Mouse (Mus musculus): ENCODE results near the gene Cfap54. TPM values are rescaled to one million over a fixed set of nuclear protein-coding genes. Genes with fewer than 3 reads are reported as not detected.

Cfap54 gene
- 1.2 and 3.3 TPM in 2 replicates for polyA plus RNA-seq (2014; fragmentation: Nextera tagmentation; extraction: Ambion mirVana)

GRCm38 (mm10) chr10:93081133-93081779 is at the start of gene Cfap54:
Cfap54 (minus strand) TSS chr10:93081618.
- Histone ChIP-seq H3K27ac (ENCODE audit: low read depth, low read length) (no peak within 1 kb of the TSS), H3K36me3 (ENCODE audit: control insufficient read depth, insufficient read depth, low read length) (no peaks in the 10 kb centered on the region), H3K4me2 (ENCODE audit: low read depth, low read length) (peak within 1 kb of the TSS; percentile 53), H3K4me3 (ENCODE audit: low read depth, low read length) (peak within 1 kb of the TSS; percentile 36), H3K27me3 (ENCODE audit: control insufficient read depth, insufficient read depth, low read length) (no peaks in the 10 kb centered on the region), H3K4me1 (ENCODE audit: control insufficient read depth, insufficient read depth, low read length) (peaks cover 9% of the 10 kb centered on the region; the same call in 1 of the 2 replicates), H3K9ac (replicated peaks; ENCODE audit: low read depth, low read length) (no peak within 1 kb of the TSS; the same call in 1 of the 2 replicates), H3K9me3 (ENCODE audit: control insufficient read depth, low read length) (no peaks in the 10 kb centered on the region)
- under 1% methylated on average over 34 of the region's 34 CpGs for WGBS
- ATAC-seq (ENCODE audit: low read depth) = peak; percentile 91

- H3K9ac ChIP-seq (replicated peaks; ENCODE audit: low read depth, low read length) = no peak overlapping the region
- no peak overlapping the region for H3K4me3 ChIP-seq (ENCODE audit: low read depth, low read length)
- no peaks in the 10 kb centered on the region for H3K4me1 ChIP-seq (ENCODE audit: control insufficient read depth, insufficient read depth, low read length)
- H3K4me2 ChIP-seq (ENCODE audit: low read depth, low read length) = no peak overlapping the region
- no peaks in the 10 kb centered on the region for H3K27me3 ChIP-seq (ENCODE audit: control insufficient read depth, insufficient read depth, low read length)
- 87% methylated on average over 10 of the region's 10 CpGs for WGBS
- no peaks in the 10 kb centered on the region for H3K9me3 ChIP-seq (ENCODE audit: control insufficient read depth, low read length)
- H3K27ac ChIP-seq (ENCODE audit: low read depth, low read length) = no peak overlapping the region
- no peaks in the 10 kb centered on the region for H3K36me3 ChIP-seq (ENCODE audit: control insufficient read depth, insufficient read depth, low read length)
- ATAC-seq (ENCODE audit: low read depth) = no peak
Observed at GRCm38 (mm10) chr10:93130456-93130940, 49.1 kb upstream of the Cfap54 start.

GRCm38 (mm10) chr10:93129904-93130455 is 48.6 kb upstream of the Cfap54 start:
- no peak for ATAC-seq (ENCODE audit: low read depth)
- Histone ChIP-seq H3K9ac (replicated peaks; ENCODE audit: low read depth, low read length) (no peak overlapping the region), H3K36me3 (ENCODE audit: control insufficient read depth, insufficient read depth, low read length) (no peaks in the 10 kb centered on the region), H3K9me3 (ENCODE audit: control insufficient read depth, low read length) (no peaks in the 10 kb centered on the region), H3K27ac (ENCODE audit: low read depth, low read length) (no peak overlapping the region), H3K27me3 (ENCODE audit: control insufficient read depth, insufficient read depth, low read length) (no peaks in the 10 kb centered on the region), H3K4me3 (ENCODE audit: low read depth, low read length) (no peak overlapping the region), H3K4me1 (ENCODE audit: control insufficient read depth, insufficient read depth, low read length) (no peaks in the 10 kb centered on the region), H3K4me2 (ENCODE audit: low read depth, low read length) (no peak overlapping the region)
- 73% methylated on average over 9 of the region's 9 CpGs for WGBS

GRCm38 (mm10) chr10:93129345-93129744 is 47.9 kb upstream of the Cfap54 start:
- no peak overlapping the region for H3K27ac ChIP-seq (ENCODE audit: low read depth, low read length)
- ATAC-seq (ENCODE audit: low read depth) = no peak
- 97% methylated on average over 1 of the region's 1 CpGs for WGBS
- no peaks in the 10 kb centered on the region for H3K4me1 ChIP-seq (ENCODE audit: control insufficient read depth, insufficient read depth, low read length)
- H3K27me3 ChIP-seq (ENCODE audit: control insufficient read depth, insufficient read depth, low read length) = no peaks in the 10 kb centered on the region
- no peak overlapping the region for H3K4me2 ChIP-seq (ENCODE audit: low read depth, low read length)
- H3K4me3 ChIP-seq (ENCODE audit: low read depth, low read length) = no peak overlapping the region
- no peaks in the 10 kb centered on the region for H3K36me3 ChIP-seq (ENCODE audit: control insufficient read depth, insufficient read depth, low read length)
- no peak overlapping the region for H3K9ac ChIP-seq (replicated peaks; ENCODE audit: low read depth, low read length)
- H3K9me3 ChIP-seq (ENCODE audit: control insufficient read depth, low read length) = no peaks in the 10 kb centered on the region

- WGBS = 83% methylated on average over 2 of the region's 2 CpGs
- no peak overlapping the region for H3K4me2 ChIP-seq (ENCODE audit: low read depth, low read length)
- no peak for ATAC-seq (ENCODE audit: low read depth)
Observed at GRCm38 (mm10) chr10:93128566-93128965, 47.1 kb upstream of the Cfap54 start.

GRCm38 (mm10) chr10:93126025-93126424 is 44.6 kb upstream of the Cfap54 start:
- WGBS = 81% methylated on average over 3 of the region's 3 CpGs
- ATAC-seq (ENCODE audit: low read depth) = no peak

More at GRCm38 (mm10) chr10:93128566-93128965, 47.1 kb upstream of the Cfap54 start:
- H3K9ac ChIP-seq (replicated peaks; ENCODE audit: low read depth, low read length) = no peak overlapping the region
- no peaks in the 10 kb centered on the region for H3K36me3 ChIP-seq (ENCODE audit: control insufficient read depth, insufficient read depth, low read length)
- no peaks in the 10 kb centered on the region for H3K4me1 ChIP-seq (ENCODE audit: control insufficient read depth, insufficient read depth, low read length)
- no peak overlapping the region for H3K4me3 ChIP-seq (ENCODE audit: low read depth, low read length)
- H3K9me3 ChIP-seq (ENCODE audit: control insufficient read depth, low read length) = no peaks in the 10 kb centered on the region
- no peak overlapping the region for H3K27ac ChIP-seq (ENCODE audit: low read depth, low read length)
- H3K27me3 ChIP-seq (ENCODE audit: control insufficient read depth, insufficient read depth, low read length) = no peaks in the 10 kb centered on the region

GRCm38 (mm10) chr10:93123957-93124613 is 42.7 kb upstream of the Cfap54 start:
- WGBS = 79% methylated on average over 12 of the region's 12 CpGs
- Histone ChIP-seq H3K4me2 (ENCODE audit: low read depth, low read length) (no peak overlapping the region), H3K36me3 (ENCODE audit: control insufficient read depth, insufficient read depth, low read length) (no peaks in the 10 kb centered on the region), H3K4me1 (ENCODE audit: control insufficient read depth, insufficient read depth, low read length) (no peaks in the 10 kb centered on the region), H3K9me3 (ENCODE audit: control insufficient read depth, low read length) (no peaks in the 10 kb centered on the region), H3K9ac (replicated peaks; ENCODE audit: low read depth, low read length) (no peak overlapping the region), H3K27me3 (ENCODE audit: control insufficient read depth, insufficient read depth, low read length) (no peaks in the 10 kb centered on the region), H3K27ac (ENCODE audit: low read depth, low read length) (no peak overlapping the region), H3K4me3 (ENCODE audit: low read depth, low read length) (no peak overlapping the region)
- ATAC-seq (ENCODE audit: low read depth) = no peak

More at GRCm38 (mm10) chr10:93126025-93126424, 44.6 kb upstream of the Cfap54 start:
- Histone ChIP-seq H3K36me3 (ENCODE audit: control insufficient read depth, insufficient read depth, low read length) (no peaks in the 10 kb centered on the region), H3K4me2 (ENCODE audit: low read depth, low read length) (no peak overlapping the region), H3K27me3 (ENCODE audit: control insufficient read depth, insufficient read depth, low read length) (no peaks in the 10 kb centered on the region), H3K4me1 (ENCODE audit: control insufficient read depth, insufficient read depth, low read length) (no peaks in the 10 kb centered on the region), H3K9me3 (ENCODE audit: control insufficient read depth, low read length) (no peaks in the 10 kb centered on the region), H3K27ac (ENCODE audit: low read depth, low read length) (no peak overlapping the region), H3K4me3 (ENCODE audit: low read depth, low read length) (no peak overlapping the region), H3K9ac (replicated peaks; ENCODE audit: low read depth, low read length) (no peak overlapping the region)

GRCm38 (mm10) chr10:93123310-93123709 is 41.9 kb upstream of the Cfap54 start:
- Histone ChIP-seq H3K4me2 (ENCODE audit: low read depth, low read length) (no peak overlapping the region), H3K4me1 (ENCODE audit: control insufficient read depth, insufficient read depth, low read length) (no peaks in the 10 kb centered on the region), H3K27ac (ENCODE audit: low read depth, low read length) (no peak overlapping the region), H3K27me3 (ENCODE audit: control insufficient read depth, insufficient read depth, low read length) (no peaks in the 10 kb centered on the region), H3K36me3 (ENCODE audit: control insufficient read depth, insufficient read depth, low read length) (no peaks in the 10 kb centered on the region), H3K9me3 (ENCODE audit: control insufficient read depth, low read length) (no peaks in the 10 kb centered on the region), H3K9ac (replicated peaks; ENCODE audit: low read depth, low read length) (no peak overlapping the region), H3K4me3 (ENCODE audit: low read depth, low read length) (no peak overlapping the region)
- no peak for ATAC-seq (ENCODE audit: low read depth)
- WGBS = 77% methylated on average over 4 of the region's 4 CpGs
